Mouse (Mus musculus) E14TG2a.4 (cell line): ENCODE data around the gene Sync.

Source experiments
- CTCF ChIP-seq: conservative IDR thresholded peaks from 2 replicates; pipeline ENCODE4 v1.5.1; 2014; ENCODE audit warnings: low read length
- NANOG ChIP-seq: IDR thresholded peaks from 2 replicates; pipeline ENCODE4 v1.6.1; 2014; ENCODE audit warnings: borderline replicate concordance, low read length, mixed read lengths

GRCm38 (mm10) chr4:129237843-129238441 is 49.5 kb upstream of the Sync start:
- no peak for TF ChIP-seq CTCF
- no peak for TF ChIP-seq NANOG
